Mouse (Mus musculus) MEL (cell line): ENCODE results near the gene Psmd4.

Experiments
- CTCF ChIP-seq, 3 experiments: IDR thresholded peaks in 2 of 3; conservative IDR thresholded peaks in 1 of 3; 2 replicates each; pipeline ENCODE4 v1.5.1; 2011 to 2012; ENCODE audit warnings: low read length in 3 of 3, low read depth in 2 of 3, mild to moderate bottlenecking in 2 of 3, improper control_type of control experiment in 1 of 3, inconsistent platforms in 1 of 3, mixed read lengths in 1 of 3, moderate library complexity in 1 of 3; ENCODE audit not compliant: control insufficient read depth in 1 of 3, insufficient read depth in 1 of 3, poor library complexity in 1 of 3, severe bottlenecking in 1 of 3
- ELF1 ChIP-seq: IDR thresholded peaks from 2 replicates; pipeline ENCODE4 v1.6.1; 2014; ENCODE audit warnings: low read depth, mild to moderate bottlenecking, inconsistent platforms, low read length, improper control_type of control experiment, moderate library complexity
- EP300 ChIP-seq, 2 experiments: IDR thresholded peaks; 2 replicates each; pipeline ENCODE4 v1.6.1; 2011; ENCODE audit warnings: improper control_type of control experiment in 2 of 2, low read length in 2 of 2, low read depth in 1 of 2, mild to moderate bottlenecking in 1 of 2
- GATA1 ChIP-seq: IDR thresholded peaks from 2 replicates; pipeline ENCODE4 v1.6.1; 2011; ENCODE audit warnings: low read depth, low read length, improper control_type of control experiment
- KAT2A ChIP-seq: conservative IDR thresholded peaks from 2 replicates; pipeline ENCODE4 v1.6.1; 2012; ENCODE audit warnings: low read depth, low read length, improper control_type of control experiment, inconsistent platforms
- MAFK ChIP-seq: IDR thresholded peaks from 2 replicates; pipeline ENCODE4 v1.6.1; 2011; ENCODE audit warnings: low read depth, mild to moderate bottlenecking, low read length, improper control_type of control experiment, borderline replicate concordance
- POLR2AphosphoS2 ChIP-seq: IDR thresholded peaks from 2 replicates; pipeline ENCODE4 v1.6.1; 2011; ENCODE audit warnings: low read length, improper control_type of control experiment
- POLR2AphosphoS5 ChIP-seq: IDR thresholded peaks from 2 replicates; pipeline ENCODE4 v1.6.1; 2012; ENCODE audit warnings: low read depth, borderline replicate concordance, mild to moderate bottlenecking, inconsistent platforms, low read length, moderate library complexity, mixed read lengths
- RAD21 ChIP-seq: IDR thresholded peaks from 2 replicates; pipeline ENCODE4 v1.6.1; 2011; ENCODE audit warnings: mild to moderate bottlenecking, low read depth, low read length, improper control_type of control experiment
- SMC3 ChIP-seq: IDR thresholded peaks from 2 replicates; pipeline ENCODE4 v1.6.1; 2011; ENCODE audit warnings: low read depth, low read length, improper control_type of control experiment
- UBTF ChIP-seq: IDR thresholded peaks from 2 replicates; pipeline ENCODE4 v1.6.1; 2012; ENCODE audit warnings: low read depth, mild to moderate bottlenecking, inconsistent platforms, low read length, improper control_type of control experiment, moderate library complexity, borderline replicate concordance; ENCODE audit not compliant: insufficient read depth
- USF1 ChIP-seq: IDR thresholded peaks from 2 replicates; pipeline ENCODE4 v1.6.1; 2014; ENCODE audit warnings: low read depth, mild to moderate bottlenecking, inconsistent platforms, low read length, improper control_type of control experiment, moderate library complexity
- ZMIZ1 ChIP-seq: IDR thresholded peaks from 2 replicates; pipeline ENCODE4 v1.6.1; 2012; ENCODE audit warnings: low read depth, mild to moderate bottlenecking, inconsistent platforms, low read length, improper control_type of control experiment, moderate library complexity

GRCm38 (mm10) chr3:95046462-95047057, 4.1 kb upstream of the Psmd4 start:
- TF ChIP-seq KAT2A = no peak
- TF ChIP-seq POLR2AphosphoS5 = no peak
- no peak for TF ChIP-seq CTCF (IDR thresholded peaks at IDR 0.05 in 2 of 3, conservative IDR thresholded peaks at IDR 0.05 in 1 of 3; ENCODE audit: control insufficient read depth in 1 of 3, insufficient read depth in 1 of 3, low read depth in 2 of 3, low read length in 3 of 3, poor library complexity in 1 of 3, severe bottlenecking in 1 of 3)
- TF ChIP-seq RAD21 = no peak
- TF ChIP-seq POLR2AphosphoS2 = no peak
- TF ChIP-seq UBTF = no peak
- TF ChIP-seq MAFK = no peak
- TF ChIP-seq EP300 (IDR thresholded peaks at IDR 0.05; ENCODE audit: low read depth in 1 of 2, low read length in 2 of 2) = no peak
- no peak for TF ChIP-seq ZMIZ1
- TF ChIP-seq GATA1 = no peak
- no peak for TF ChIP-seq ELF1
- TF ChIP-seq USF1 = no peak
- TF ChIP-seq SMC3 = no peak
